Mouse (Mus musculus) brown adipose tissue, adult 24 weeks (tissue): ENCODE data around the gene Ifna14. TPM values are rescaled to one million over a fixed set of nuclear protein-coding genes. Genes with fewer than 3 reads are reported as not detected.
"Not testable (repeated sequence)": the region's sequence is repeated elsewhere in the genome, so short reads cannot be mapped to it uniquely, and the experiment has no call there.

ENCODE experiments used
- H3K27ac ChIP-seq: fragments of 200-500 bp; replicated peaks from 2 replicates; pipeline ENCODE4 v1.5.1; 2012; ENCODE audit warnings: low read depth, mild to moderate bottlenecking, low read length
- H3K4me1 ChIP-seq: fragments of 200-500 bp; 2 replicates; pipeline ENCODE4 v1.6.1; 2012; ENCODE audit warnings: low read length, mixed read lengths; ENCODE audit not compliant: control insufficient read depth, insufficient read depth, insufficient read length
- H3K4me3 ChIP-seq: fragments of 200-500 bp; 2 replicates; pipeline ENCODE4 v1.5.1; 2012; ENCODE audit warnings: low read depth, mild to moderate bottlenecking, low read length, moderate library complexity; ENCODE audit not compliant: insufficient read depth
- polyA plus RNA-seq: library from polyadenylated mRNA; stranded (reverse); fragments of >200 nt; gene quantifications from 2 replicates; pipeline ENCODE4 v1.2.4, GENCODE M21; 2012; ENCODE audit not compliant: missing spikeins, insufficient read depth, insufficient read length

The Ifna14 gene
- polyA plus RNA-seq: not detected in 2 replicates

DNA sequence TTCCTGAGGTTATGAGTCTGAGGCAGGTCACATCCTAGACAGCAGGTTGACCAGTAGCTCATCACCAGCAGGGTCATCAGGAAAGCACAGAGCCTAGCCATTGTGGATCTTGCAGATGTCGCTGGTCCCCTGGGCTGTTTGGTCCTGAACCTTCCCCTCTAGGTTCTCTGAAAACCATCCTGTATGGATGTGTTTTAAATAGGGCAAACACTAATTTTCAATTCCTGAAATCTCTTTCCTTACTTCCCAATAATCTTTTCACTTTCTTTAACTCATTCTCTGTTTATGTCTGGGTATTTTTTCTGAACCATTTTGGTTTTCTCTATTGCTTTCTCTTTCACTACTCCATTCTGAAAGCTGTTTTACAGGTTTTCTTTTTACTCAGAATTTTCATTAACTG is at the start of gene Ifna14:
TSS of gene Ifna14 (minus strand) at position 101 of the 400 bp plus-strand sequence.
- no peak within 1 kb of the TSS for H3K27ac ChIP-seq

GRCm38 (mm10) chr4:88603276-88603675 is 31.7 kb upstream of the Ifna14 start, which contains the start of gene Ifna12:
Gene Ifna12 (minus strand): TSS chr4:88603376.
- Histone ChIP-seq H3K4me1 (no peaks in the 10 kb centered on the region), H3K4me3 (no peak within 1 kb of the TSS), H3K27ac (no peak within 1 kb of the TSS)

More for the DNA sequence above, at the start of gene Ifna14:
- no peaks in the 10 kb centered on the region for H3K4me1 ChIP-seq
- no peak within 1 kb of the TSS for H3K4me3 ChIP-seq

DNA sequence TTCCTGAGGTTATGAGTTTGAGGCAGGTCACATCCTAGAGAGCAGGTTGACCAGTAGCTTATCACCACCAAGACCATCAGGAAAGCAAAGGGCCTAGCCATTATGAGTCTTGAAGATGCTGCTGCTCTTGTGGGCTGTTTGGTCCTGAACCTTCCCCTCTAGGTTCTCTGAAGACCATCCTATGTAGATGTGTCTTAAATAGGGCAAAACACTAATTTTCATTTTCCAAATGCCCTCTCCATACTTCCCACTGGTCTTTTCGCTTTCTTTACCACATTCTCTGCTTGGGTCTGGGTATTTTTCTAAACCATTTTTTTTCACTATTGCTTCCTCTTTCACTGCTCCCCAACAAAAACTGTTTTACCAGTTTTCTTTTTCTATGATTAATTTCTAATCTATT is 20.7 kb upstream of the Ifna14 start, which contains the start of gene Ifna9:
TSS of gene Ifna9 (minus strand) at position 101 of the 400 bp plus-strand sequence.
- H3K4me1 ChIP-seq: no peaks in the 10 kb centered on the region
- H3K4me3 ChIP-seq: no peak within 1 kb of the TSS
- no peak within 1 kb of the TSS for H3K27ac ChIP-seq

DNA sequence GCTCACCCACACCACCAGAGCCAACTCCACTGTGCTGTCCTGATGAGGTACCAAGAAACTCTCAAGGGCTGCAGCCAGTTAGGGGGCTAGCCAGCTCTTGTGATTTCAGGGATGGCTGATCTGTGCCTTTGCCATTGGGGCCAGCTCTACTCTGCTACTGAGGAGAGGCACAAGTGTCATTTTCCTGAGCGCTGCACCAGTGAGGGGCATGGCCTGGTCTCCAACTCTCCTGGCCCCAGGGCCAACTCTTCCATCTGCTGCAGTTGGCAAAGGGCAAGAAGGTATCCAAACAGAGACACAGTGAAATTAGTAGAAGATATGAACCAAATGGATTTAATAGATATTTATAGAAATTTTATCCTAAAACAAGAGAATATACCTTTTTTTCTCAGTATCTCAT is 9.8 kb downstream of the Ifna14 start:
- no peak overlapping the region for H3K4me3 ChIP-seq
- H3K4me1 ChIP-seq: no peaks in the 10 kb centered on the region
- no peak overlapping the region for H3K27ac ChIP-seq

DNA sequence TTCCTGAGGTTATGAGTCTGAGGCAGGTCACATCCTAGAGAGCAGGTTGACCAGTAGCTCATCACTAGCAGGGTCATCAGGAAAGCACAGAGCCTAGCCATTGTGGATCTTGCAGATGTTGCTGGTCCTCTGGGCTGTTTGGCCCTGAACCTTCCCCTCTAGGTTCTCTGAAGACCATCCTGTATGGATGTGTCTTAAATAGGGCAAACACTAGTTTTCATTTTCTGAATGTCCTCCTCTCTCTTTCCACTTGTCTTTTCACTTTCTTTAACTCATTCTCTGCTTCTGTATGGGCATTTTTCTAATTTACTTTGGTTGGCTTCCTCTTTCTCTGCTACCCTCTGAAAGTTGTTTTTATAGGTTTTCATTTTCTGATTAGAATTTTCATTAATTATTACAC is 13.5 kb downstream of the Ifna14 start, which contains the start of gene Ifna15:
TSS of gene Ifna15 (minus strand) at position 101 of the 400 bp plus-strand sequence.
- not testable (repeated sequence) for H3K4me1 ChIP-seq, H3K27ac ChIP-seq, H3K4me3 ChIP-seq

DNA sequence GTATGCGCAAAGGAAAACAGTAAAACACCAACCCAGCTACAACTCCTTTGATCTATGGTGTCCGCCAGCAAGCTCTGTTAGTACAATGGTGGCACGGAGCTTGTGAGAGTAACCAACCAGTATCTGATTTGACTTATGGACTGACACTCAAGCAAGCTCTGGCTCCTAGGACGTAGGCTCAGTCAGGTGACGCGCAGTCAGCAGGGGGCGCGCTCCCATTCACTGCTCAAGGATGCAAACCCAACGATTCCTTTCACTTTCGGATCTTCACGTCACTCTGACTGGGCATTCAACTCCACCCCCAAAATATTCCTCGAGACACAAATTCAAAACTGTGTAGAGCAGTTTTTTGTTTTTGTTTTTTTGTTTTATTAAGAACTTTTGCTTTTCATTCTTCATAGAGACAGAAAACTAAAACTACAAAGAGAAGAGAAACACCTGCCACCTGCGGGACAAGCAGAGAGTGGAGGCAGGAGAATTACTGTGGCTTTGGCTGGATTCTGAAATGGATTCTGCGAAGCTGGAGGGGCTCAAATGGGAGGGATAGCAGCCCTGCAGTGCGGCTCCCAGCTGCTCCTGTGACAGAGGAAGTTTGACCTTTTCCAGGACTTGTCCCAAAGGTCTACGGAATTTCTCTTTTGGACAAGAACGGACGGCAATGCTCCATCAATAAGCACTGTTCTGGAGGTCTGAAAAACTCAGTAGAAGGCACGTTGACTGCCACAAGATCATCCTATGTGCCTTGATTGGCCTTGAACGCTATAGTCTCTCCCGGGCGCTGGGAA is 21.2 kb downstream of the Ifna14 start:
- Histone ChIP-seq H3K4me1 (no peaks in the 10 kb centered on the region; the same call in 1 of the 2 replicates), H3K4me3 (peak overlapping the region; percentile 52), H3K27ac (peak overlapping the region; percentile 7; the same call in 1 of the 2 replicates)

DNA sequence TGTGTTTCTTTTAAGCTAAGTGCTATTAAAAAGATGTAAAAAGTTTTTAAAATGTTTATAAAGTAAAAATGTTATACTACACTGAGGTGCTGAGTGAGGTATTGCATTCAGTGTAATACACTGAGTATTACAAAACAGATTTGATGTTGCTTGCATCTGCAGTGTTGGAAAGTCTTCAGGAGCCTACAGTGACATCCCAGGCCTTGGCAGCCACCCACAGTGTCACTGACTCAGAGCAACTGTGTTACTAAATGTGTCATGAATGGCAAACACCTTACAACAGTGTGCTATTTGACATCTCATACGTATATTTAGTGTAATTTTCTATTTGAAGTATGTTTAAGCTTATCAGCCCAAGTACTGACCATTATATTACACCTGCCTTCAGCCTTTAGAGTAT is 23.6 kb downstream of the Ifna14 start:
- Histone ChIP-seq H3K4me3 (no peak overlapping the region), H3K4me1 (no peaks in the 10 kb centered on the region; the same call in 1 of the 2 replicates), H3K27ac (no peak overlapping the region)

- H3K27ac ChIP-seq: no peak overlapping the region
- no peak overlapping the region for H3K4me3 ChIP-seq
- H3K4me1 ChIP-seq: no peaks in the 10 kb centered on the region
Measured at GRCm38 (mm10) chr4:88543649-88544234, 27.9 kb downstream of the Ifna14 start.

DNA sequence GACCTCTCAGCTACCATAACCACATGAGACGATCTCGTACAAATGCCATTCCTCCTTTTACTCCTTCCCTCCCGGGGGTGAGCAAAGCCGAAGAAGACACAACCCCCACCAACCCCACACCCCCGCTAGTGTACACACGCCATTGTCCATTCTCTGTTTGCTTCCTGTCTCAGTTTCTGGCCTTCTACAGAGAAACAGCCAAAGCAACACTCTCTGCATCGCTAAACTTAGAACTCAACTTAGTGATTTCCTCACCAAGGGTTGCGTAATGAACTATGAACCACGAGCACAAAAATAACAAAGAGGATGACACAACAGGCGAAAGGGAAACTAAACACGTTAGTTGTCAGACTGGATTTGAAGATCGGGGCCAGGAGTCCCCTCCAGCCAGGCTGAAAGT is 34.3 kb downstream of the Ifna14 start:
- H3K27ac ChIP-seq: peak overlapping the region; percentile 61
- H3K4me1 ChIP-seq: peaks cover 7% of the 10 kb centered on the region; the same call in 1 of the 2 replicates
- peak overlapping the region; percentile 46 for H3K4me3 ChIP-seq

DNA sequence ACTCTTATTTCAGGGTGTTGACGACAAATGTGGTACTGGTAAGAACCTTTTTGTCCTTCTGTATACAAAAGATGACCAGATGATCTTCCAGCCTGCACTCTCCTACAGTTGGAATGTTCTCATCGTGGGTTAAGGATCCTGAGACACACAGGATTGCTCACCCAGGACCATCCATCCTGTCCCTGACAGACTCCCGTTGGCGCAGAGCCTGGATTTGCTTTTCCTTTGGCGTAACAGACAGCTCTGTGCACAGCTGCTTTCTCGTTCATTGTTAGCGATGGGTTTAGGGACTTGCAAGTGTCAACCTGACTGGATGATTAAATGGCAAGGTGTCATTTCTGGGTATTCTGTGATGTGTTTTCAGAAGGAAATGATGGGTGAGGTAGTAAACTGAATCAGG is 35.0 kb downstream of the Ifna14 start:
- Histone ChIP-seq H3K27ac (no peak overlapping the region; the same call in 1 of the 2 replicates), H3K4me3 (no peak overlapping the region), H3K4me1 (peaks cover 7% of the 10 kb centered on the region; the same call in 1 of the 2 replicates)

GRCm38 (mm10) chr4:88535742-88536141 is 35.9 kb downstream of the Ifna14 start:
- H3K4me1 ChIP-seq: peaks cover 7% of the 10 kb centered on the region; the same call in 1 of the 2 replicates
- H3K4me3 ChIP-seq: no peak overlapping the region
- H3K27ac ChIP-seq: no peak overlapping the region

GRCm38 (mm10) chr4:88534903-88535302 is 36.7 kb downstream of the Ifna14 start:
- H3K4me3 ChIP-seq: no peak overlapping the region
- no peak overlapping the region for H3K27ac ChIP-seq
- peaks cover 7% of the 10 kb centered on the region; the same call in 1 of the 2 replicates for H3K4me1 ChIP-seq

DNA sequence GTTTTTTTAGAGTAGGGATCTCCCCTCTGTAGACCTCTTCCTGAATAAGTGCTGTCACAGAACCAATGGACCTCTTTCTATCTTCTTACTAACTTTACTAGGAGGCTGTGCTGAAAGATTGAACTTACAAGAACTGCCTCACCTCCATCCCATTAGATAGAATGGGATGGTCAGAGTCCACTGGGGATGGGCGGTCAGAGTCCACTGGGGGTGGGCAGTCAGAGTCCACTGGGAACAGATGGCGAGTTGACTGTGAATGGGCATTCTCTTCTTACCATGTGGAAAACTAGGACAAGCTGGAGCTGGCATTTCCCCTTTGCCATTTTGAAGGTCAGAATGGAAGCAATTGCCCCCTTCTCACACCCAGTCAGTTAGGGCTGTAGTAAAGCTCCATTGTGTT is 38.1 kb downstream of the Ifna14 start:
- no peak overlapping the region for H3K27ac ChIP-seq
- no peak overlapping the region for H3K4me3 ChIP-seq
- peaks cover 7% of the 10 kb centered on the region; the same call in 1 of the 2 replicates for H3K4me1 ChIP-seq

- Histone ChIP-seq H3K4me1 (no peaks in the 10 kb centered on the region), H3K27ac (no peak overlapping the region), H3K4me3 (no peak overlapping the region)
Measured at GRCm38 (mm10) chr4:88530892-88531291, 40.7 kb downstream of the Ifna14 start.

DNA sequence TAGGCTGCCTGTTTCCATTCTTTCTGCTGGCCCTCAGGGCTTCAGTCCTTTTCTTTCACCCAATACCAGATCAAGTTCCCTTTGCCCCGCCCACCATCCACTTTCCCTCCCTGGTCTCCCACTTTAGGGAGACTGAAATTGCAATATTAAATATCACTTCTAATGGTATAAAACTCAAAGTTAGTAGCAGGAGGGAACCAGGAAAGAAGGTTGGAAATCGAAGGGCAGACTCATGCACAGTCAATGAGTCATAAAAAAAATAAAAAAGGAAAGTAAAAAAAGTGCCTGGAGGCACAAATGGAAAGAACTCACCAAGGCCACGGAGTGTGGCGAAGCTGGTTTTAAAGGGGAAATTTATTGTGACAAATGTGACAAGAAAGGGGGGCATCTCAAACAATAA is 41.3 kb downstream of the Ifna14 start:
- no peak overlapping the region for H3K27ac ChIP-seq
- H3K4me1 ChIP-seq: no peaks in the 10 kb centered on the region
- H3K4me3 ChIP-seq: no peak overlapping the region
